Mouse (Mus musculus): Measurements from ENCODE around the gene Kdm2b. TPM values are rescaled to one million over a fixed set of nuclear protein-coding genes. Genes with fewer than 3 reads are reported as not detected.

Gene Kdm2b
- polyA plus RNA-seq (2017; shearing (Covaris generic)), result 110 TPM

DNA sequence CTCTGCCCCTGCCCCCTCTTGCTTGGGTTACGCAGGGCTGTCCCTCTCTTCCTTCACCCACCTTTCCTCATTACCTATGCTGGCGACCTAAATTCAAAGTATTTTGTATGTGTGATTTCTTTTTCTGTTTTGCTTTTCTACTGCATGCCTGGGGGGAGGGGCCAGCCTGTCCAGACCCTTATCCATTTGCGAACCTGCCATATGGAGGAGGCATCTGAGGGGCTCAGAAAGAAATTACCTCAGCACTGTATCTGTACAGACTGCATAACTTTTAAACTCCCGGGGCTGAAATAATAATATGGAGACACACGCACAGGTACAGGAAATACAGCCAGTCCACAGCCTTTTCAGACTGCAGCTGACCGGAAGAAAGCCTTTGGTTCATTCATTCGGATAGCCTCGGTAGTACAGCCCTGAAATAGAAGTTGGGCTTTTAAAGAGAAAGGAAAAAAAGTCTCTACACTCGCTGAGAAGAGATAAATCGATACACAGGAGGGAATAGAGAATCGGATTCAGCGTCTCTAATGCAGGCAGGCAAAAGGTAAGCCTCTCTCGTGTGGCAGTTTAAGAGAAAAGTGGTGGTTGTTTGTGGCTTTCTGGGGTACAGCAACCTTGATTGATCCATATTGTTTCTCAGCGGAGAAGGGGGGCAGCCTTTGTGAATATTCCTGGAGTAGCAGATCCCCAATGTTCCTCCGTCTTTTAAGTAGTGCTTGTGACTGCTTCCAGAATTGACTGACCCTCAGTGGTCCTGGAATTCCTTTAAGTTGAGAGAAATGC lies at the start of gene Kdm2b:
Kdm2b (minus strand) TSS at position 273 of the 780 bp plus-strand sequence.

DNA sequence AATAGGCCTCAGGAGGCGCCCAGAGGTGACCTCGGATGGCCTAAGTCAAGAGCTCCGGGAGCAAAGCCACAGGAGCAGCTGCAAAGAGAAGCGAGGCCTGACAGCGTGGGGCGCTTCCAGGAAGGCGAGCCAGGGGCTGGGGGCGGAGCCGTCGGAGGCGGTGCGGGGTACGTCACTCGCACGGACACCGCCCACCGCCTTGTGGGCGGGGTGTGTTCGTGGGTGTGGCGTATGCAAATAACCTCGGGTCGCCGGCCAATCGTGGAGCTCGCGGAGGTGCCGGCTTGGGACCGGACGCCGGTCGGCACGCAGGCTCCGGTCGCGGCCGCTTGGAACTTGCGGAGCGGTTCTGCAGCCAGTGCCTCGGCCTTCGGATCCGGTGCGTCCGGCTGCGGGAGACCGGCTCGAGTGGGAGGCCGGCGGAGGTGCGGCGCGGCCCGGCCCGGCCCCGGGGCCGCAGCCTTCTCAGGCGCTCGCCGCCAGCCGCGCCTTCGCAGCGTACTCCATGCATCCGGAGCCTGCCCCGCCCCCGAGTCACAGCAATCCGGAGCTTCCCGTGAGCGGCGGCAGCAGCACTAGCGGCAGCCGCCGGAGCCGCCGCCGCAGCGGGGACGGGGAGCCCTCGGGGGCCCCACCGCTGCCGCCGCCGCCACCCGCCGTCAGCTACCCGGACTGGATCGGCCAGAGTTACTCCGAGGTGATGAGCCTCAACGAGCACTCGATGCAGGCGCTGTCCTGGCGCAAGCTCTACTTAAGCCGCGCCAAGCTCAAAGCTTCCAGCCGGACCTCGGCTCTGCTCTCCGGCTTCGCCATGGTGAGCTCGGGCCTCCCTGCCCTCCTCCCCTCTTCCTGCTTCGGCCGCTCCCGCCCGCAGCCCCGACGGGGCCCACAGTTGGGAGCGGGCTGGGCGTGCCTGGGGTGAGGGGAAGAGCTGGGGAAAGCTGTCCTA lies 25.4 kb upstream of the Kdm2b start, which contains the start of gene Orai1:
Orai1 (plus strand) TSS at position 322 of the 949 bp plus-strand sequence.

DNA sequence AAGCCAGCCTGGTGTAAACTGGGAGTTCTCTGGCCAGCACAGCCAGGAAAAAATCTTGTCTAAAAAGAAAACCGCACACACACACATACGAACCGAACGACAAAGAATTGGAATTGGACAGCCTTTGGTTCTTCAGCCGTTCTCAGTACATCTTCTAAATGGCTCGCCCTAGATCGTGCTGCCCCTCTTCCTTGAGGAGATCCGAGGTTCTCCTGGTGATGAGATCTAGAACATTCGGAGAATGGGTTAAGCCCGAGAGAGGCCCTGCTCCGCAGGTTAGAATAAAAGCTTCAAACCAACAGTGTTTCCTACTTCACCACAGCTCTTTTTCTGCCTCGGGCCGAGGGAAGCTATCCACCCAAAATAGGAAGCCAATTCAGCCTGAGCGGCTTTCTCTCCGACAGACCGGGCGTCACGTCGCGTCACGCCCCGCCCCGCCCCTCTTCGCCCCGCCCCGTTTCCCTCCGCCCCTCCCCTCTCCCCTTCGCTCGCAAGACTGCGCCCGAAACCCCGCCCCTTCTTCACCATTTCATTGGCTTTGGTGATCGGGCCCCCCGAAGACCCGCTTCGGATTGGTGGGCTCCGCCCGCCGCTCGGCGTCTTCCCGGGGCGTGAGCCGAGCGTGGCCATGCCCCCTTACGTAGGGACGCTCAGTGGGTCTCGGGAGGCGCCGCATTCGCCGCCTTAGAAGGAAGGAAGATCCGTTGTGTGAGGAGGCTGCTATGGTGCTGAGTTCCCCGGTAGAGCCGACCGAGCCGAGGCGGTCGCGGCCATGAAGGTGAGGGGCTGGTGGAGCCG lies 139.9 kb downstream of the Kdm2b start, which contains the start of gene Rnf34:
Rnf34 (plus strand) TSS at position 528 of the 798 bp plus-strand sequence.

DNA sequence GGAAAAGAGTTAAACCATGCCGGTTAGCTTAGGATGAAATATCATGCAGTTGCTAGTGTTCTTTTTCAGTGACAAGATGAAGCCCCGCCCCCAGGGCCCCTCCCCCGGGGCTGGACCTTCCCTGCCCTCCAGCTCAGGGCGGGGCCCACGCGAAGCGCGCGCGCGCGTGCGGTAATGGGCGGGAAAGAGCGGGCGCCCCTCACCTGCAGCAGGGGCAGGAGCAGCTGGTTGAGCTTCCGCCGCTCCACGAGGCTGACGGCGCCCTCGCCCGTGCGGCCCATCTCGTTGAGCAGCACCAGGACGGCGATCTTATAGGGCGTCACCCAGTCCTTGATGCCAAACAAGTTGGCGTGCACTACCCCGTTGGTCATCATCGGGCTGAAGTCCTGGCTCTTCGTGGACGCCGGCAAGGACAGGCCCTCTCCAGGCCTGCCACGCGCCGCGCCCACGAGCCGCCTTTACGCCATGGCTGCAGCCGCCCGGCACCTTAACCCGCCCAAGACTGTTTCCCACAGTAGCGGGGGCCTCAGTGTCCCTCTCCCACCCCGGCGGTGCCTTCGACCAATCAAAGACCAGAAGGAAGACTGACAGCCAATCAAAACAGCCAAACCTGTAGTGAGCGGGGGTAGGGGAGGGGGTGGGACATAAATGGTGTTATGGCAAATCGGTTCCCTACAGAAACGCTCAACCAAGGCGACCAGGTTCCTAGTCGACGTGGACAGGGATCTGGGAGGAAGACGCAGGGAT lies 168.7 kb downstream of the Kdm2b start, which contains the start of gene Anapc5:
Anapc5 (minus strand) TSS at position 563 of the 747 bp plus-strand sequence.

Other genes with a start within 250 kb of the Kdm2b start
- gene Camkk2, start 210.4 kb downstream of the Kdm2b start, polyA plus RNA-seq (2017; shearing (Covaris generic)), result 16.3 TPM
- 225 TPM for gene Anapc5, start 168.5 kb downstream of the Kdm2b start, polyA plus RNA-seq (2017; shearing (Covaris generic))
- 25.8 TPM for gene Rnf34, start 139.8 kb downstream of the Kdm2b start, polyA plus RNA-seq (2017; shearing (Covaris generic))
- 499 TPM for gene Orai1, start 25.3 kb upstream of the Kdm2b start, polyA plus RNA-seq (2017; shearing (Covaris generic))
- 2.2 TPM for gene Morn3, start 57.2 kb upstream of the Kdm2b start, polyA plus RNA-seq (2017; shearing (Covaris generic))
- gene Tmem120b, start 78.6 kb upstream of the Kdm2b start, polyA plus RNA-seq (2017; shearing (Covaris generic)), result 3.2 TPM
- 98.0 TPM for gene Rhof, start 142.9 kb upstream of the Kdm2b start, polyA plus RNA-seq (2017; shearing (Covaris generic))
- 7.5 TPM for gene Setd1b, start 152.4 kb upstream of the Kdm2b start, polyA plus RNA-seq (2017; shearing (Covaris generic))
- 35.2 TPM for gene Psmd9, start 179.6 kb upstream of the Kdm2b start, polyA plus RNA-seq (2017; shearing (Covaris generic))
- not detected for gene Hpd, start 192.9 kb upstream of the Kdm2b start, polyA plus RNA-seq (2017; shearing (Covaris generic))